Mouse (Mus musculus) heart, embryonic 11.5 days (tissue): Measurements from ENCODE around the gene Nphp4. TPM values are rescaled to one million over a fixed set of nuclear protein-coding genes. Genes with fewer than 3 reads are reported as not detected.
A peak's percentile ranks its signal among the peaks of the same experiment; 100 is the strongest.

Experiments used
- ATAC-seq: fragments of 200-750 bp; cut with Nextera tagmentation; replicated peaks from 2 replicates; pipeline ENCODE4 v1.8.0; 2017; ENCODE audit warnings: moderate library complexity; ENCODE audit not compliant: insufficient number of reproducible peaks, low FRiP score, low TSS enrichment
- H3K27ac ChIP-seq: fragments of 300-500 bp; sonication (generic); 2 replicates; pipeline ENCODE4 v1.5.1; 2014; ENCODE audit warnings: mild to moderate bottlenecking, low read depth, low read length
- H3K27me3 ChIP-seq: fragments of 300-500 bp; sonication (generic); 2 replicates; pipeline ENCODE4 v1.6.1; 2014; ENCODE audit warnings: mild to moderate bottlenecking, low read length, mixed read lengths; ENCODE audit not compliant: control insufficient read depth, insufficient read depth
- H3K36me3 ChIP-seq: fragments of 300-500 bp; sonication (generic); 2 replicates; pipeline ENCODE4 v1.6.1; 2014; ENCODE audit warnings: mild to moderate bottlenecking, low read length, moderate library complexity, mixed read lengths; ENCODE audit not compliant: control insufficient read depth, insufficient read depth
- H3K4me1 ChIP-seq: fragments of 300-500 bp; sonication (generic); 2 replicates; pipeline ENCODE4 v1.6.1; 2014; ENCODE audit warnings: low read length; ENCODE audit not compliant: control insufficient read depth, insufficient read depth
- H3K4me2 ChIP-seq: fragments of 300-500 bp; sonication (generic); 2 replicates; pipeline ENCODE4 v1.6.1; 2014; ENCODE audit warnings: mild to moderate bottlenecking, moderate library complexity
- H3K4me3 ChIP-seq: fragments of 300-500 bp; sonication (generic); 2 replicates; pipeline ENCODE4 v1.5.1; 2014; ENCODE audit warnings: low read depth, low read length
- H3K9ac ChIP-seq: fragments of 300-500 bp; sonication (generic); 2 replicates; pipeline ENCODE4 v1.6.1; 2014; ENCODE audit warnings: mild to moderate bottlenecking, low read depth, low read length, moderate library complexity
- H3K9me3 ChIP-seq: fragments of 300-500 bp; sonication (generic); replicated peaks from 2 replicates; pipeline ENCODE4 v1.6.1; 2016; ENCODE audit warnings: low read length; ENCODE audit not compliant: control insufficient read depth
- WGBS: fragments of 180-500 bp; shearing (Covaris S2); extraction: QIAGEN DNeasy Blood & Tissue Kit; methylation state at CpG from one replicate; pipeline ENCODE4 v1.1.7; 2014; ENCODE audit not compliant: insufficient replicate concordance; 5-methylcytosine and 5-hydroxymethylcytosine counted together
- polyA plus RNA-seq: library from polyadenylated mRNA; unstranded; fragments of >200 nt; fragmentation: Nextera tagmentation; extraction: Ambion mirVana; gene quantifications from 2 replicates; pipeline ENCODE4 v1.2.1, GENCODE M21; 2014

Nphp4 gene
- polyA plus RNA-seq = 1.7 and 1.9 TPM in 2 replicates

DNA sequence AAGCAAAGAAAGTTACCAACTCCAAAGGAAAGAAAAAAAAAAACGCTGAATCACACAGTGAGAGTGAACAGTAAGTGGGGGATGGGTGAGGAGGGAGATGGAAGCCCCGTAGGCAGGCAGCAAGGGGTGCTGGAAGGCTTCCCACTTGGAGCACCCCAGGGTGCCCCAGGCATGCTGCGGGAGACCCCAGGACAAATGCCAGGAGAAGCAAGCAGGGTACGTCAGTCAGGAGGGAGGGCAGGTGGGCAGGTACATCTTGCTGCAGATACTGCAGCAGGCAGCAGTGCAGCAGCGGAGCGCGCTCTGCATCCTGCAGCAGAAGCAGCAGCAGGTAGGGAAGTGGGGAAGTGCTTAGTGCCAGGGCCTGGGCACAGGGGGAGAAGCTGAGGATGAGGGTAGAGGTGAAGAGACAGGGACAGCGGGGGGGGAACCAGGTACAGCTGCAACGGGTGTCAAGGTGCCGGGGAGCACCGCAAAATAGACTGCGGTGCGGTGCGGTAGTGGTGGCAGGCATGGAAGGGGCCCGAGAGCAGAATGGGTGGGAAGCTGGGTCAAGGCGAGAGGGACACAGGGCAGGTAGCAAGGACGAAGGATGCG, at the start of gene Nphp4:
Nphp4 (plus strand) TSS at position 280 of the 597 bp plus-strand sequence.
- 5% methylated on average over 18 of the region's 18 CpGs for WGBS
- Histone ChIP-seq H3K4me2 (peak within 1 kb of the TSS; percentile 79), H3K9ac (peak within 1 kb of the TSS; percentile 87; the same call in 1 of the 2 replicates), H3K27ac (no peak within 1 kb of the TSS), H3K4me3 (peak within 1 kb of the TSS; percentile 68), H3K4me1 (peaks cover 9% of the 10 kb centered on the region), H3K36me3 (no peaks in the 10 kb centered on the region), H3K27me3 (peaks cover 21% of the 10 kb centered on the region), H3K9me3 (peaks cover 9% of the 10 kb centered on the region)
- no peak for ATAC-seq

DNA sequence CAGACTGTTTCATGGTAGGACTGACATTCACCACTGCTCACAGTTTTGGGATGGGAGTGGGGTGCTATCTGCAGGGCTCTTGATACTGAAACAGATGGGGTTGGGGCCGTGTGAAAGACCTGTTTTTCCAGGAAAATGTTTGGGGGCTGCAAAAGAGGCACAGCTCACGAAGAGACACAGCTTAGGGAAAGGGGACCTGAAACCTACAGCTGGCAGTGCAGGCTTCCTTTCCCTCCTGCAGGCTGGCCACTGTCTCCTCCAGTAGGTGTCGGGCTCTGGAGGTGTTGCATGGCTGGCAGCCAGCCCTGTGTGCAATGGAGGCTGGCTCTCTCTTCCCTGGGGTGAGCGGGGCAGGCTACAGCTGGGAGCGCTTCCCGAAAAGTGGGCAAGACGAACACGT, 48.2 kb upstream of the Nphp4 start:
- Histone ChIP-seq H3K27ac (no peak overlapping the region), H3K4me2 (no peak overlapping the region), H3K27me3 (no peaks in the 10 kb centered on the region; the same call in 1 of the 2 replicates), H3K9ac (no peak overlapping the region), H3K4me3 (no peak overlapping the region), H3K36me3 (no peaks in the 10 kb centered on the region), H3K4me1 (no peaks in the 10 kb centered on the region), H3K9me3 (no peaks in the 10 kb centered on the region)
- ATAC-seq = no peak
- 49% methylated on average over 8 of the region's 8 CpGs for WGBS

- H3K27me3 ChIP-seq = peaks cover 7% of the 10 kb centered on the region; the same call in 1 of the 2 replicates
- WGBS = 48% methylated on average over 5 of the region's 5 CpGs
- H3K4me1 ChIP-seq = no peaks in the 10 kb centered on the region
- H3K36me3 ChIP-seq = no peaks in the 10 kb centered on the region
- H3K4me2 ChIP-seq = no peak overlapping the region
- H3K9me3 ChIP-seq = no peaks in the 10 kb centered on the region
- H3K27ac ChIP-seq = no peak overlapping the region
- H3K4me3 ChIP-seq = no peak overlapping the region
- ATAC-seq = no peak
- H3K9ac ChIP-seq = no peak overlapping the region
These were observed 44.2 kb upstream of the Nphp4 start for GRCm38 (mm10) chr4:152432308-152432707.

DNA sequence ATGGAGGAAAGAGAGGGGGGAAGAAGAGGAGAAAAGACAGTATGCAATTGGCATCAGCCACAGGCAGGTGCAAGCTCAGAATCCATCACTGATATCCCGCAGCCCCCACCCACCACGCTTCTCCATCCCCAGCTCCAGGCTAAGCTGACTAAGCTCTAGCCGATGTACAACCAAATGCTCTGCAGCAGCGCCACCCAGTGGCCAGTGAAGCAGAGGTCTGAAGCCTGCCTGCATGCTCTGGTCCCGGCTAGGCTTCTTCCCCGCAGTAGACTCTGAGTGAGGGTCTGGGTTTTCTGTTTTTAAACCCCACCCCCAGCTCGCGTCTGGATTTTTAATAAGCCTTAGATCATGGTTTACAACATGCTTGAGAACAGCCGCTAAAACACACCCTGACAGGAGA, 41.7 kb upstream of the Nphp4 start:
- H3K4me1 ChIP-seq = no peaks in the 10 kb centered on the region
- 0 out of 2 replicates have a peak, but pooled peaks have one; percentile 47 for ATAC-seq
- no peak overlapping the region for H3K4me3 ChIP-seq
- no peaks in the 10 kb centered on the region for H3K9me3 ChIP-seq
- 5% methylated on average over 9 of the region's 9 CpGs for WGBS
- H3K27ac ChIP-seq = no peak overlapping the region
- no peaks in the 10 kb centered on the region for H3K36me3 ChIP-seq
- no peak overlapping the region for H3K9ac ChIP-seq
- H3K4me2 ChIP-seq = peak overlapping the region; percentile 48
- peaks cover 7% of the 10 kb centered on the region for H3K27me3 ChIP-seq

- ATAC-seq = no peak
- H3K27ac ChIP-seq = no peak overlapping the region
These were observed 41.3 kb upstream of the Nphp4 start for GRCm38 (mm10) chr4:152435255-152435654.

GRCm38 (mm10) chr4:152440882-152441281, 35.6 kb upstream of the Nphp4 start:
- no peak overlapping the region for H3K4me3 ChIP-seq
- no peaks in the 10 kb centered on the region for H3K9me3 ChIP-seq
- ATAC-seq = no peak
- no peak overlapping the region for H3K4me2 ChIP-seq
- no peaks in the 10 kb centered on the region; the same call in none of the 2 replicates for H3K27me3 ChIP-seq
- no peaks in the 10 kb centered on the region for H3K36me3 ChIP-seq
- no peaks in the 10 kb centered on the region for H3K4me1 ChIP-seq
- WGBS = 55% methylated on average over 9 of the region's 9 CpGs
- no peak overlapping the region for H3K27ac ChIP-seq
- no peak overlapping the region for H3K9ac ChIP-seq

More at GRCm38 (mm10) chr4:152435255-152435654, 41.3 kb upstream of the Nphp4 start:
- WGBS = 12% methylated on average over 10 of the region's 10 CpGs
- H3K4me2 ChIP-seq = peak overlapping the region; percentile 48
- H3K4me3 ChIP-seq = no peak overlapping the region
- H3K9ac ChIP-seq = no peak overlapping the region
- peaks cover 7% of the 10 kb centered on the region for H3K27me3 ChIP-seq
- H3K36me3 ChIP-seq = no peaks in the 10 kb centered on the region
- H3K9me3 ChIP-seq = no peaks in the 10 kb centered on the region
- H3K4me1 ChIP-seq = no peaks in the 10 kb centered on the region

- Histone ChIP-seq H3K4me3 (no peak overlapping the region), H3K9ac (no peak overlapping the region), H3K36me3 (no peaks in the 10 kb centered on the region), H3K4me2 (no peak overlapping the region), H3K27ac (no peak overlapping the region), H3K9me3 (no peaks in the 10 kb centered on the region), H3K4me1 (no peaks in the 10 kb centered on the region), H3K27me3 (no peaks in the 10 kb centered on the region; the same call in none of the 2 replicates)
- no peak for ATAC-seq
- 39% methylated on average over 9 of the region's 9 CpGs for WGBS
These were observed 35.0 kb upstream of the Nphp4 start for GRCm38 (mm10) chr4:152441536-152441935.

DNA sequence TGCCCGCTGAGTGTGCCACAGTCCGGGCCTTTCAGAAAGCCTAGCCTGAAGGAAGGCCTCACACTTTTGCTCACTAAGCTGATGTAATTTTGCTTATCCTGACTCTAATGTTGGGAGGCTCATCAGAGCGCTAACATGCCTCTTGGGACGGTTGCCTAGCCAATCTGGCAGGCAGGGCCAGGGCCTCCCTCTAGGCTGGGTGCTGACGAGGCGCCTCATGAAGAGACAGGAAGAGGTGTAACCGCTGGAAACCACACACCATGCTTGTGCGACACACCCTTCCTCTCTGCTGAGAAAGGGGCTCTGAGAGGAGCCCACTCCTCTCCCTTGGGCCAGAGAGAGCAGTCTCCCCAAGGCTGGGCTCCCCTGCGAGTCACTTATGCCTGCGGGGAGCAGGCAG, 30.3 kb upstream of the Nphp4 start:
- no peaks in the 10 kb centered on the region for H3K36me3 ChIP-seq
- H3K9ac ChIP-seq = no peak overlapping the region
- no peak overlapping the region for H3K4me2 ChIP-seq
- H3K4me1 ChIP-seq = no peaks in the 10 kb centered on the region
- 81% methylated on average over 10 of the region's 10 CpGs for WGBS
- no peak overlapping the region for H3K27ac ChIP-seq
- no peaks in the 10 kb centered on the region for H3K27me3 ChIP-seq
- ATAC-seq = no peak
- no peak overlapping the region for H3K4me3 ChIP-seq
- no peaks in the 10 kb centered on the region for H3K9me3 ChIP-seq
